Mouse (Mus musculus) hindbrain, postnatal 0 days (tissue): ENCODE results near the gene Sun3. TPM values are rescaled to one million over a fixed set of nuclear protein-coding genes. Genes with fewer than 3 reads are reported as not detected.

Source experiments
- ATAC-seq: fragments of 200-750 bp; cut with Nextera tagmentation; 2 replicates; pipeline ENCODE4 v1.8.0; 2017; ENCODE audit warnings: mild to moderate bottlenecking, moderate TSS enrichment, moderate library complexity
- DNase-seq: peaks from one replicate; pipeline ENCODE4 v3.0.0-alpha.2; 2015; ENCODE audit warnings: low spot score
- H3K27ac ChIP-seq: fragments of 300-500 bp; sonication (generic); 2 replicates; pipeline ENCODE4 v1.5.1; 2014; ENCODE audit warnings: mild to moderate bottlenecking
- H3K27me3 ChIP-seq: fragments of 300-500 bp; sonication (generic); 2 replicates; pipeline ENCODE4 v1.6.1; 2014; ENCODE audit warnings: low read length, mixed read lengths; ENCODE audit not compliant: insufficient read depth
- H3K36me3 ChIP-seq: fragments of 300-500 bp; sonication (generic); 2 replicates; pipeline ENCODE4 v1.6.1; 2014; ENCODE audit warnings: low read length, mixed read lengths; ENCODE audit not compliant: insufficient read depth
- H3K4me1 ChIP-seq: fragments of 300-500 bp; sonication (generic); 2 replicates; pipeline ENCODE4 v1.6.1; 2014; ENCODE audit warnings: antibody characterized with exemption, low read length, mixed read lengths; ENCODE audit not compliant: insufficient read depth
- H3K4me2 ChIP-seq: fragments of 300-500 bp; sonication (generic); 2 replicates; pipeline ENCODE4 v1.6.1; 2014; ENCODE audit warnings: low read depth, mild to moderate bottlenecking, low read length, moderate library complexity, mixed read lengths
- H3K4me3 ChIP-seq: fragments of 300-500 bp; sonication (generic); 2 replicates; pipeline ENCODE4 v1.5.1; 2014; ENCODE audit warnings: low read length
- H3K9ac ChIP-seq: fragments of 300-500 bp; sonication (generic); replicated peaks from 2 replicates; pipeline ENCODE4 v1.6.1; 2014; ENCODE audit warnings: mild to moderate bottlenecking, low read length, moderate library complexity, mixed read lengths
- H3K9me3 ChIP-seq: fragments of 300-500 bp; sonication (generic); 2 replicates; pipeline ENCODE4 v1.6.1; 2016; ENCODE audit warnings: low read length, mixed read lengths
- CTCF ChIP-seq: IDR thresholded peaks from 2 replicates; pipeline ENCODE4 v1.5.1; 2016; ENCODE audit warnings: antibody characterized with exemption, control low read depth, low read depth
- WGBS: fragments of 180-500 bp; shearing (Covaris S2); extraction: QIAGEN DNeasy Blood & Tissue Kit; methylation state at CpG from one replicate; pipeline ENCODE4 v1.1.7; 2014; 5-methylcytosine and 5-hydroxymethylcytosine counted together
- polyA plus RNA-seq: library from polyadenylated mRNA; unstranded; fragments of >200 nt; fragmentation: Nextera tagmentation; extraction: Ambion mirVana; gene quantifications from 2 replicates; pipeline ENCODE4 v1.2.1, GENCODE M21; 2015
- total RNA-seq: library from RNA; depleted of rRNA; stranded (reverse); fragments of >200 nt; gene quantifications from 2 replicates; pipeline ENCODE4 v1.2.3, GENCODE M21; 2014; rRNA removed

The Sun3 gene
- not detected in 2 replicates for total RNA-seq
- 0.15 and 0.29 TPM in 2 replicates for polyA plus RNA-seq

DNA sequence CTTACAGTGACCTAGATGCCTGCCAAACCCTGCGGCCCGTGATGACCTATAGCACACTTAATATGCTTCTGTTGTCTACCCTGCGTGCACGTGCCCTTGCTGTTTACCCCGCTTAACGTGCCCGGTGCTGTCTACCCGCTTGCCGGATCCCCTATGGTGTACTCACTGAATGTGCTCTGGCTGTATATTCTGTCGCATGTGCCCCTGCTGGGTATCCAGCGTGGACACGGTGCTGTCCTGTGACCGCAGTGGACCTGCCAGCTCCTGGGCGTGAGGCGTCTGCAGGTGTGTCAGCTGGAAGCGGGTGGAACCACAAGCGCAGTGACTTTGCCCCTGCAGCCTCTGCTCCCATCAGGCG, at the start of gene Sun3:
Sun3 (minus strand) TSS at position 289 of the 358 bp plus-strand sequence.
- under 1% methylated on average over 18 of the region's 18 CpGs for WGBS
- Histone ChIP-seq H3K27ac (no peak within 1 kb of the TSS), H3K4me2 (peak within 1 kb of the TSS; percentile 97), H3K36me3 (no peaks in the 10 kb centered on the region), H3K9me3 (no peaks in the 10 kb centered on the region), H3K4me3 (peak within 1 kb of the TSS; percentile 50), H3K4me1 (peaks cover 6% of the 10 kb centered on the region; the same call in 1 of the 2 replicates), H3K9ac (no peak within 1 kb of the TSS; the same call in 1 of the 2 replicates), H3K27me3 (no peaks in the 10 kb centered on the region)
- DNase-seq = peak; percentile 3
- ATAC-seq = no peak; the same call in 1 of the 2 replicates
- no peak for TF ChIP-seq CTCF

DNA sequence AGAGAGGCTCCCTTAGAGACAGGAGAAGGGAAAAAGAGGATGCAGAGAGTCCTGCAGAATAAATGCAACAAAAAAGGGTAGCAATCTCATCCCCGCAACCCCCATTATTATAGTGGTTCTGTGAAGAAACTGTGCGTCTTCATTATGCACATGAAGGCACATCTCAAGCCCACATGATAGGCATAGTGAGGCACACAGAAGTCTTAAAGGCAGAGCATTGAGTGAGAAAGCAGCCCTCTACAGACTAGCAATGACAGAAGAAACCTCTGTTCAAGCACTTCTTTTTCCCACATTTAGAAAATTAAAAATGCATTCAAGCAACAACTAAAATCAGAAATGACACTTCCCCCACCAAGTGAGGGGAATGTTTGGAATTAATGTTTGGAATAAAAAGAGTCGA, 27.7 kb upstream of the Sun3 start:
- H3K4me1 ChIP-seq = no peaks in the 10 kb centered on the region
- no peak overlapping the region for H3K4me2 ChIP-seq
- WGBS = 82% methylated on average over 3 of the region's 3 CpGs
- no peak for ATAC-seq
- no peak overlapping the region for H3K4me3 ChIP-seq
- H3K36me3 ChIP-seq = no peaks in the 10 kb centered on the region
- no peak for DNase-seq
- no peak overlapping the region for H3K9ac ChIP-seq
- H3K27me3 ChIP-seq = no peaks in the 10 kb centered on the region
- no peaks in the 10 kb centered on the region for H3K9me3 ChIP-seq
- TF ChIP-seq CTCF = no peak
- H3K27ac ChIP-seq = no peak overlapping the region

DNA sequence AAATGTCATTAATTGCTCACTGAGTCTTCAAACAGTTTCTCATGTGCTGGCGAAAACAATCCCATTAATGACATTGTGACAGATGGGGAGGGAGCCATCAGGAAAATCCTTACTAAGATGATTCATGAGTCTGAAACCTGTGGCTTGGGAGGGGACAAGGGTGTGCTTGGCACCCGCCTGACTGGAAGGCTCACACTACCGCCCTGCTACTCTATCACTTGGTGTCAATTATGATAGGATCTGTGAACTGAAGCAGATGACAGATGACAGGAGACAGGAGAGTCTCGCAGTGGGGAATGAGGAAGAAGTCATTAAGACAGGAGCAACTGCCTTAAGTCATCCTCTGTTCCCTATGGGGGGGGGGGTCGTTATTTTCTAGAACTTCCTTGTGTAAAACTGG, 11.7 kb upstream of the Sun3 start:
- H3K36me3 ChIP-seq = no peaks in the 10 kb centered on the region
- ATAC-seq = no peak

DNA sequence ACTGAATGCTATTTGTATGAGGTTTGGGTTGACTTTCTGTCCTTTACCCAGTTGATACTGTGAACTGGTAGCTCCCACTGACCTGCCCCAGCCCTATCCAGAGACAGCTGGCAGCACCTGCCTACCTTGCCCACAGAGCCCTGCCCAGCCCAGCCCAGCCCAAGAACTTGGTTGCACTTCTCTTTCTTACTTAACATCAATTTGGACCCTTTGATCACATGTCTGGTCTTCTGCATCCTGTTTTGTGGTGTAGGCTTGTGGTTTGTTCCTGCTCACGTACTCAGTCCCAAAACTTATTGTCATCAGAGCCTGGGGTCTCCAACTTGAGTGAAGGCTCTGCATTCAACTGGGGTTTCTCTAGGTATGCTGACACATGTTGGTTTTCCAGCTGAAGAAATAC, 11.2 kb upstream of the Sun3 start:
- Histone ChIP-seq H3K4me2 (no peak overlapping the region), H3K27me3 (no peaks in the 10 kb centered on the region), H3K9me3 (no peaks in the 10 kb centered on the region), H3K4me1 (no peaks in the 10 kb centered on the region), H3K36me3 (no peaks in the 10 kb centered on the region), H3K27ac (no peak overlapping the region), H3K9ac (no peak overlapping the region), H3K4me3 (no peak overlapping the region)
- DNase-seq (no peak), ATAC-seq (no peak)
- TF ChIP-seq CTCF = no peak
- 64% methylated on average over 1 of the region's 1 CpGs for WGBS

More for the DNA sequence above, 11.7 kb upstream of the Sun3 start:
- Histone ChIP-seq H3K27me3 (no peaks in the 10 kb centered on the region), H3K9ac (no peak overlapping the region), H3K9me3 (no peaks in the 10 kb centered on the region), H3K27ac (no peak overlapping the region), H3K4me1 (no peaks in the 10 kb centered on the region), H3K4me2 (no peak overlapping the region), H3K4me3 (no peak overlapping the region)
- TF ChIP-seq CTCF = no peak
- no peak for DNase-seq
- 63% methylated on average over 5 of the region's 5 CpGs for WGBS

DNA sequence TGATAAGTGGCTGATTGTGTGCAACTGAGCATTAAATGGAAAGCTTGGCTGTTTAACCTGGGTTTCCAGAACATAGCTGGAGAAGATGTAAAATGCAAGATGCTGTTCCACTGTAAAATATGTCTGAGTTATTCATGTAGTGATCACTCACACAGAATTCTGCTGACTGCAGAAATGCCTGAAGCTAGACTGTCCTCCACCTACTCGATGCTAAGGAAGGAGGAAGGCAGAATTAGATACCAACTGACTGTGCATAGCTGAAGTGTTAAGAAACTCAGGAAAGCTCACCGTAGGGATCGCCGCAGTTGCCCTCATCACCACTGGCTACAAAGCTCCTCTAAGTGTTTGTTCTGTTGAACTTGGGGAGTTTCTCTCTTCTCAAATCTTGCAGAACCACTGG, 8.9 kb upstream of the Sun3 start:
- ATAC-seq = no peak
- no peaks in the 10 kb centered on the region for H3K27me3 ChIP-seq
- WGBS = 95% methylated on average over 4 of the region's 4 CpGs
- no peaks in the 10 kb centered on the region for H3K4me1 ChIP-seq
- no peak overlapping the region for H3K27ac ChIP-seq
- H3K36me3 ChIP-seq = no peaks in the 10 kb centered on the region
- H3K4me2 ChIP-seq = no peak overlapping the region
- no peak for TF ChIP-seq CTCF
- H3K9ac ChIP-seq = no peak overlapping the region
- DNase-seq = no peak
- no peak overlapping the region for H3K4me3 ChIP-seq
- H3K9me3 ChIP-seq = no peaks in the 10 kb centered on the region

DNA sequence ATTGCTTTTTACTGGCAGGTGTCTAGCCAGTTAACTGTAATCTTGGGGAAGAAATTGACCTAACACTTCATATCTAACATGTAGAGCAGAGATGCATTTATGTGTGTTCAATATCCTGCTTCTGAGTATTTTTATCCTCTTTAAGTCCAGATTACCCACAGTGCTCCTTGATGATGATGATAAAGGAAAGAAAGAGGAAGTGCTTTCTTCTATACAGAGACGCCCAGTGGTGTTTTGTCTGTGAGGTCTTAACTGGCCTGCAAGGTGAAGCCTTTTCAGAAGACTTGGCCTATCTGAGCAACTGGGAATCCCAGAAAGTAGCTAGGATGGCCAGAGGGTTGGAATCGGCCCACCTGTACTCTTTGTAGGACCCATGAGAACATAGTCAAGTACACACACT, 8.1 kb upstream of the Sun3 start:
- TF ChIP-seq CTCF = no peak
- Histone ChIP-seq H3K4me1 (no peaks in the 10 kb centered on the region), H3K36me3 (no peaks in the 10 kb centered on the region), H3K9ac (no peak overlapping the region), H3K4me2 (no peak overlapping the region), H3K9me3 (no peaks in the 10 kb centered on the region), H3K27me3 (no peaks in the 10 kb centered on the region), H3K4me3 (no peak overlapping the region), H3K27ac (no peak overlapping the region)
- 84% methylated on average over 2 of the region's 2 CpGs for WGBS
- no peak for DNase-seq
- ATAC-seq = no peak

DNA sequence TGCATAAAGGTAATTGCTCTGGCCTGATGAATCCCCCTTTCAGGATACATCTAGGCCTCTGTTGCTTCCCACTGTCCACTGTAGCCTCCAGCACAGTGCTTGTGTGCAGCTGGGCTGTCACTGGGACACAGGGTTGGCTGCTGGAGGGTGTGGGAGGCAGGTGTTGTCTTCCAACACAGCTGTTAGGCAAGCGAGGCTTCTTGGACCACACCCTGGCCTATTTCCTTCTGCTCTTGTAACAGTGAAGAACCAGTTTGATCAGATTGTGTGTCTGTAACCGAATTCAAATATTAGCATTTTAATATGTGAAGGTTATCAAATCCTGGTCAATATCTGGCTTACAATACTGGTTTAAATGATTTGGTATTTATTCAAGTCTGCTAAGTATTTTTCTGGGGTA, 3.1 kb upstream of the Sun3 start:
- Histone ChIP-seq H3K4me3 (no peak overlapping the region), H3K36me3 (no peaks in the 10 kb centered on the region), H3K4me2 (no peak overlapping the region), H3K27ac (no peak overlapping the region), H3K4me1 (peaks cover 6% of the 10 kb centered on the region; the same call in 1 of the 2 replicates), H3K9ac (no peak overlapping the region), H3K27me3 (no peaks in the 10 kb centered on the region), H3K9me3 (no peaks in the 10 kb centered on the region)
- ATAC-seq = no peak
- no peak for DNase-seq
- 75% methylated on average over 2 of the region's 2 CpGs for WGBS
- TF ChIP-seq CTCF = no peak
